Mouse (Mus musculus): Measurements from ENCODE around the gene Fam240a.
A peak's percentile ranks its signal among the peaks of the same experiment; 100 is the strongest.

The Fam240a gene

GRCm38 (mm10) chr9:110893429-110893828 lies 23.2 kb downstream of the Fam240a start:
- DNase-seq (ENCODE audit: low spot score), result no peak

DNA sequence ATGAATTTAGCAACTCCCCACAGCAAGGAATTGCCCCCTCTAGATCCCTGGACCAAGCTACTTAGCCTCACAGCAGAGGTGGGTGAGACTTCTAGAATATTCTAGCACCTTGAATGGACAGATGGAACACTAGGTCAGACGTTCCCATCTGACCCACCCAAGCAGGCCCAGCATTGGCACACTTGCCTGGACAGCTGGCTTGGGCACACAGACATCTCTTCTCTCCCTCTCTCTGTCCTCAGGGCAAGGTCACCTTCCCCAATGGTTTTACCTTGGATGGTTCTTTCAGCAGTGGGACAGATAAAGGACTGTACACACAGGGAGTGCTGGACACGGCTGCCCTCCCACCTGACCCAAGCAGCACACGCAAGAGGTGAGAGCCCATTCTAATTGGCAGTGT lies 24.1 kb downstream of the Fam240a start:
- DNase-seq (ENCODE audit: low spot score), result no peak

DNA sequence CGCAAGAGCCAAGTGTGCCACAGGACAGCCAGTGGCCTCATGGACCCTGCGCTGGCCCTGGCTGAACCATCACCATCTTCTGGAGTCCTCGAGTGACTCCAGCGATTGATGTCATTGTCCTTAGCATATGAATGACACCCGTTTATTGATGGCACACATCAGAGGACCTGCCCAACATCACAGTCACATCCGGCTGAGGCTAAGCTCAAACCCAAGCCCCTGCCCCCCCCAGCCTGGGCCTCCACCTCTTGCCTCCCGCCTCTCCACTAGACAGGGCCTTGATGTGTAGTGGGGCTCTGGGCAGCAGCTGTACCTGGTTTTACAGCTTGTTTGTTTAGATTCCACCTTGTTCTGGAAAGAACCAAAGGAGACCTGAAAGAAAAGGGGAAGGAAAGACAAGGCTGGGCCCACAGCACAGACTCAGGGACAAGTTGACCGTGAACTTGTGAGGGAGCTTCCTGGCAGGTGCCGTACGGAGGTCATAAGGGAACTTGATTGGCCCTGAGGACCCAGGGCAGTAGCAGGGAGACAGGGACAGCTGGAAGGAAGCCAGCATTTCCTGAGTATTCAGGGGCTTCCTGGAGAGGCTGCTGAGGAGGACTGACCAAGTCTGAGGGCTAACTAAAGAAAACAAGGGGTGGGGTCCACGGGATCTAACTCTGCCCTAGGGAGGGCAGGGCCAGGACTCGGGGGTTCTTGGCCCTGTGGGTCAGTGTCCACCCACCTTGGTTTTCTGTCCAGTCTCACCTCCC lies 25.4 kb downstream of the Fam240a start:
- no peak for DNase-seq (ENCODE audit: low spot score)

DNA sequence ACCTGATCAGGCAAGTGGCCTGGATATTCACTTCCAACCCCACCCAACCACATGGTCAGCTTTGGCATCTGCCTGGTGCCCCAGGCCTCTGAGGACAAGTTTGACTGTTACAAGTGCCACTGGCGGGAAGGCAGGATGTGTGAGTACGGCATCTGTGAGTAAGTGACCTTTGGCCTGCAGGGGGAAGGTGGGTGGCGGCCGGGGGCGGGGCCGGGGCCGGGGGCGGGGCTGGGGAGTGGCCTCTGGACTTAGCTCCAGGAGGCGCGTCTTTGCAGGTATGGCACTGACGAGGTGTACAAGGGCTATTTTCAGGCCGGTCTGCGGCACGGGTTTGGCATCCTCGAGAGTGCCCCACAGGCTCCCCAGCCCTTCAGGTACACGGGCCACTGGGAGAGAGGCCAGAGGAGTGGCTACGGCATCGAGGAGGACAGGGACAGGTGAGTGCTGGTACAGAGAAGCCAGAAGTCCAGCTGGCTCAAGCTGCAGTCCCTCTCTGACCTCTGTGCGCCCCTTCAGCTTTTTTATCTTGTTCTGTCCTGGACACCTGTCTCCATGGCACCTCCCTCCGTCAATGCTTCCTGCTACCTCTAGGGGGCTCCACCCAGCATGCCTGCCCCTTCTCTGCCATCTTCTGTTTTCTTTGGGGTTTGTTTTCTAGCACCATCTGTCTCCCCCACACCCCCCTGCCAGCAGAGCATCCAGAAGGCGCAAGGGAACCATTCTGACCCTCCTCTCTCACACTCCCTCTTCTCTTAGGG lies 26.5 kb downstream of the Fam240a start:
- no peak for DNase-seq (ENCODE audit: low spot score)

DNA sequence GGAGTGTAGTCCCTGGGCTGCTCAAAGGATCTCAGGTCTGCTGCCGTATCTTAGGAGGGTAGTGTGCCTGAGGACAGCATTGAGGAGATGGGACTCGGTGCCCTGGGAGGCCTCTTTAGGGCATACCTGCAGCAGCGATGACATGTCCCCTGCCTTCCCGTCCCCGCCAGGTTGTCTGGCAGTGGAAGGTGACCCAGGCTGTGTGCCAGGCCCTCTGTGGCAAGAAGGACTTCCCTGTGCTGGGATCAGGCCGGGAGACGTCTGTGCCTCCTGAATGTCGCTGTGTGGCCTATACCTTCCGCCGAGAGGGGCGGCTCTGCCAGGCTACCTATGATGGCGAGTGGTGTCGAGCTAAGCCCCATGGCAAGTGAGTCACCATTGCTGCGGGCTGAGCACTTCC lies 27.7 kb downstream of the Fam240a start:
- DNase-seq (ENCODE audit: low spot score), result no peak

DNA sequence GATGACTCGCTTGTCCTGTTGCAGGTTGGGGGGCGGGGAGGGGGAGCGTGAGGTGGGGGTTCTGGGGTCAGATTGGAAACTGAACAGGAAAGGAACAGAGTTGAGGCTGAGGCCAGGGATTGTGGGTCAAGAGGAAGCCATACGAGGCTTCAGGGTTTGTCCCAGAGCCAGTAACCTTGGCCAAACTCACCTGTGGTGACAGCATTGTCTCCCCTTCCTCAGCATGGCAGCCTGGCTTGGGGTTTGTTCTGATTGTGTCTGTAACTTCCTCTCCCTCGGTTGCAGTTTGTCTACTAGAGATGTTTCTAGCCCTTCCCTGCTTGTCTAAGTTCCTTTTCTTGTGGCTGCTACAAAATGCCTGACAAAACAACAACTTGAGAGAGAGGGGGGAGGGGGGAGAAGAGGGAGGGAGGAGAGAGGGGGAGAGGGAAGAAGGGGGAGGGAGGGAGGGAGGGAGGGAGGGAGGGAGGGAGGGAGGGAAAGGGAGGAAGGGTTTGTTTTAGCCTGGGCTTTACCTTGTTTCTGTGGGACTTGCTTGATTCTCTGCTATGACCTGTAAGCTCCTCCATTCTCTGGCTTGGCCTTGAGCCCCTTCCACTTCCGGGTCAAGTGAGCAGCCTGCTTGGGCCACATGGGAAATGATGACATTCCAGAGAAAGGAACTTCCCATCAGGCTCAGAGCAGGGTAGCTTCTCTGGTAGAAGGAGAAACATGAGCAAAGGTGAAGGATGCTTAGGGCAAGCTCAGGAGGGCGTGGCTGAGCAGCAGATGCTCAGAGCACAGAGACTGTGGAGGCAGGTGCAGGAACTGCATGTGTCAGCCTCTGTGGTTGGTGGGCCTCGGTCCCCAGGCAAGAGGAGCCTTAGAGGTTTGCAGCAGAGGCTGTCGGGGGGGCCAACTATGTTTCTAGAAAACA lies 29.0 kb downstream of the Fam240a start:
- no peak for DNase-seq (ENCODE audit: low spot score)

DNA sequence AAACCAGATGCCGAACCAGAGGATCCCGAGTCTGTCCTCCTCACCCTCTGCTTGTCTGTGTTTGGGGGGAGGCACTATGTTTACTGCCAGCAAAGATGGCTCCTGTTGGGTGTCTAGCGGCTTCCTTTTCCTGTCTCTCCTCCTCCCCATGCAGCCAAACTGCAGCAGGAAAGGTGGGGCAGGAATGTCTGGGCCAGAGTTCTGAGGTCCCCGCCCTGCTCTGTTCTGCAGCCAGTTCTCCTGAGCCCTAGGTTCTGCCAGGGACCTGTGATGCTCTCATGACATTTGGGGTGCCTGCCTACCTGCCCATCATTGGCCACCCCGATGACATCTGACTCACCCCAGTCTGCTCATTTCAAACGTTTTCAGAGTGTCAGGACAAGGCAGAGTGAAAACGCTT lies 34.7 kb downstream of the Fam240a start:
- no peak for DNase-seq (ENCODE audit: low spot score)

DNA sequence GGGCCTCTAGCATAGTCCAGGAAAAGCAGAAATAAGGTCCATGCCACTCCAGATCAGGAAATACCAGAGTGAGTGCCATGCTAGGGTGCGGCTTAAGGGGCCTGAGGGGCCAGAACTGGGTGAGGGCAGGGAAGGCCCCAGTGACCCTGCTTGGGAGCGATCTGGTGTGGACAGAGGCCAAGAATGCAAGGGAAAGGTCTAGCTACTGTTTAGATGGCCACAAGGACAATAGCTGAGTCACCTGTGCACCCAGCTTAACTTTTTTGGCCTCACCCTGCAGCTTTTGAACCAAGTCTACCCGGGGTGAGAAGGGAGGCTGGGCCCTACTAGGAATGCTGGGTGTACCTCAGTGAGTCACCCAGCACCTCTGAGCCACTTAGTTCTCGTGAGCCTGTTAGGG lies 35.9 kb downstream of the Fam240a start:
- no peak for DNase-seq (ENCODE audit: low spot score)

- DNase-seq (ENCODE audit: low spot score), result no peak
Observed at GRCm38 (mm10) chr9:110879998-110880561, 36.6 kb downstream of the Fam240a start, which contains the start of gene Tmie. TSS of gene Tmie (minus strand) at chr9:110880113.

DNA sequence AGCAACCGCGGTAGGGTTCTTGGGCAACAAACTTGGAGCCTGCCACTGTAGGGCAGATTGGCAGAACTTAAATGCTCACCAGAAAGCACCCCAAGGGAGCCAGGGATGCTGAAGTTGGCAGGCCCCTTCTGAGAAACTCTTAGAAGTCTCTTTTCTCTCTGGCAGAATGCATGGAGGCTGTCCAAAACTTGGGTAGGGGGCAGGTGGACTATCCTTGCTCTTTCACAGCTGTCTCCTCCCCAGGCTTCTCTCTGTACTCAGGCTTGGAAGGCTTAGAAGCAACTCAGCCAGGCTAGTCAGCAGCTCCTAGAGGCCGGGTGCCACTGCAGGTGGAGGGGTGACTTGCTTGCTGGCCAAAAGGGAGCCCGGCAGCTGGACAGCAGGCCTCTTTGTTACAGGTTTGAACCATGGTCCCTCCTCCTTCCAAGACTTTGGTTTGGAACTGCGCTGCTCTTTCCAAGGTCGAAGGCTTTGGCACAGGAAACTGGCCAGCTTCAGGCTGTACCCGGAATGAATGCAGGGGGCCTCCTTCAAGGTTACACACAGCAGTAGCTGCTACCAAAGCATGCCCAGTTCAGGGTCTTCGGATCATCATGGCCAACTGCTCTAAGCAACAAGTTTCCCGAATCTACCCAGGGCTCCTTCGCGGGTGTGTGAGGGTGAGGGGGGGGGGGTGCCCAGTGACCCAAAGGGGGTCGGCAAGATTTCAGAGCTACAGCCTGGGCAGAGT lies 37.3 kb downstream of the Fam240a start, which contains the start of gene Als2cl:
Gene Als2cl (plus strand): TSS at position 680 of the 730 bp plus-strand sequence.
- no peak for DNase-seq (ENCODE audit: low spot score)

- DNase-seq (ENCODE audit: low spot score), result no peak
Observed at GRCm38 (mm10) chr9:110877888-110878287, 38.8 kb downstream of the Fam240a start.

DNA sequence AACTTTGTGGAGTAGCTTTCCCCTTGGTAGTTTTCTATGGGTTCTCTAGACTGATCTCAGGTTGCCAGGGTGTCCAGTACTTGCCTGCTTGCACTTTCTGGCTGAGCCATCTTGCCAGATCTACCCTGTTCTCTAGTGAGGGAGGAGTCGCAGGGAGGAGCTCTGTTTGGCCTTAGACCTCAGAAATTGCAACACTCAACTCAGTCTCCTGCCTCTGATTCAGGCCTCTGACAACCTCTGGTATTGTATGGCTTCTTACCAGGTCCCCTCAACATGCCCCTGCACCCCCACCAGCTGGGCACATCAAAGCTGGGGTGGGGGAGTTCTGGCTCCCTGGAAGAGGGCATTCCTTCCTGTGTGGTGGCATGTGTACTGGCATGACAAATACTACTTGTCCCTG lies 39.3 kb downstream of the Fam240a start:
- DNase-seq (ENCODE audit: low spot score), result no peak

- DNase-seq (ENCODE audit: low spot score), result no peak
Observed at GRCm38 (mm10) chr9:110875288-110875695, 41.4 kb downstream of the Fam240a start.

DNA sequence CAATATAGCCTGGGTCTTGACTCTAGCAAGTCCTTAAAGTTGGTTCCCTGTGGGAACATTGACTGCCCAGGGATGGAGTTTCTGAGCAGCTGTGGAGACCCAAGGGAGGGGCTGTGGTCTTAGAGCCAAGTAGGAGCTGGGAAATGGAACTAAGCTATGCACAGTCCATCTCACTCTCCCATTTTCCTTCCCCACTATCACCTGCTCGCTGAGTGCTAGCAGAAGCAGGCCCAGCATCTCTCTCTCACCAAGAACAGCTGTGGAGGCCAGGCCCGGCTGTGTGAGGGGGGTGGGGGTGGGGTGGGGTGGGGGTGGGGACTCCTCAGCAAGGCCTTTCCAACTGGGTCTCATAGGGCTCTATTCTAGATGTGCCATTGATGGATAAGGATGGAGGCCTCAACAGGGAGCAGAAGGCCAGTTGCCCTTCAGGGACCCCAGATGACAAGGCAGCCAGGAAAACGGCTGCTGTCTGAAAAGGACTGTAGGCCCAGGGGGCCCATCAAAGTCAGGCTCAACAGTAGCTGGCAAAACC lies 41.9 kb downstream of the Fam240a start:
- no peak for DNase-seq (ENCODE audit: low spot score)

DNA sequence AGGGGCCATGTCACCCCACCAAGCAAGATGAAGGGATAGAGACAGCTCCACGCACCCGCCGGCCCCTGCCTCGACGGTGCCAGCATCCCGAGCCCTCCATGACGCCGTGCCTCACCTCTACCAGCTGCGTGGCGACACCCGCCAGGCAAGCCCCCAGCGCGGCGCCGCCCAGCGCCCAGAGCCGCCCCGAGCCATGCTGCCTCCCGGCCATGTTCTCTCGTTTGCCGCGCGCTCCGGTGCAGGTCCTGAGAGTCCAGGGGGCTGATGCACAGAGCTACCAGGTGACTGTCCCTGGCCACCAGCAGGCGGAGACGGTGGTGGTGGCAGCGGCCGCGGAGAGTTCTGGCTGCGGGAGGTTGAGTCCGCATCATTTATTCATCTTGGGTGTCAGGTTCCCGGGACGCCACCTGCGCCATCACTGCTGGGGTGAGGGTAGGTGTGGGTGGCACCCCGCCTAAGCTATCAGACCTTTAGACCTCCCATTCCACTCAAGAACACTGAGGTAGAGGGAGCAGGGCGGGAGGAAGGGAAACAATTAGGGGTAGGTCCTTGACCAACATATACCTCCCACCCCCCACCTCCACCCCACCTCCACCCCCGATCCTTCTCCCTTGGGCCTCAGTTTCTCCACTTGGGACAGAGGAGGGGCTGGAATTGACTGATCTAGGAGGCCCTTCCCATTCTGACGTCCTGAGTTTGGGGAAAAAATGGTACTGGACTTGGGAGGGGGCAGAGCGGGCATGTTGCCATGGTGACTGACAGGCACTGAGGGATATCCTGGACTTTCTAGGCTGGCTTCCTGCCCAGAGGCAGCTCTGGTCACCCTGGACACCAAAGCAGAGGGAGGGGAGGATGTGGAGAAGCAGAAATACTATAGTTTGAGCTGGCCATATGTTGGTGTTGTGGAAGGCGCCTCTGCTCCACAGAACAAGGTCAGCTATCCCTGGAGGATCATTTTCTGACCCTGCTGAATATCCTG lies 42.7 kb downstream of the Fam240a start:
- no peak for DNase-seq (ENCODE audit: low spot score)

- peak; percentile 51 for DNase-seq (ENCODE audit: low spot score)
Observed at GRCm38 (mm10) chr9:110871030-110871429, 45.6 kb downstream of the Fam240a start.

Measured in c-Kit-positive CD71-positive TER-119-positive erythroid progenitor cells, embryonic 14.5 days (primary cell).